Comparison of ENCODE assay signal across 32 mouse cellular contexts in the genomic region with DNA sequence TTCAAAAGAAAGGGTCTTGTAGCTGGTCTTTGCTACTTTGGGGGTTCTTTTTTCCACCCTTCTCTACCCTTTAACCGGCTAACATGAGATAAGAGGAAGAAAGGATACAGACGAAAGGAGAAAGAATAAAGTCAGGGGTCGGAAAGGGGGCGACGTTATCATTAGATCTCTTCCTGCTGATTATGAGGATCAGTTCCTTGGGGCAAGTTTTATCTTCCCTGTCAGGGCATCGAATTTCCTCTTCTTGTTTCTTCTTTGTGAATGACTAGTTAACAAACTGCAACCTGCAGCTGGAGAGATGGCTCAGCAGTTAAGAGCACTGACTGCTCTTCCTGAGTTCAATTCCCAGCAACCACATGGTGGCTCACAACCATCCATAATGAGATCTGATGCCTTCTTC. TPM values are rescaled to one million over a fixed set of nuclear protein-coding genes. Genes with fewer than 3 reads are reported as not detected.
"Had no signal": no experiment of that assay in that cellular context is flagged by ENCODE, and none has a peak within 500 bp of the region (broad histone marks: within the 10 kb centered on the region; RNA-seq: fewer than 3 reads in every experiment).

No protein-coding gene starts in this region.

- ATAC-seq: forebrain, embryonic 13.5 days; forebrain, embryonic 14.5 days; forebrain, embryonic 15.5 days; forebrain, embryonic 16.5 days; forebrain, postnatal 0 days had no signal

- H3K36me3 ChIP-seq: embryonic facial prominence, embryonic 10.5 days; embryonic facial prominence, embryonic 12.5 days; embryonic facial prominence, embryonic 13.5 days; embryonic facial prominence, embryonic 15.5 days; forebrain, embryonic 10.5 days; forebrain, embryonic 12.5 days; forebrain, embryonic 15.5 days; heart, embryonic 10.5 days had no signal

- H3K9ac ChIP-seq: embryonic facial prominence, embryonic 12.5 days; embryonic facial prominence, embryonic 13.5 days; embryonic facial prominence, embryonic 15.5 days; forebrain, embryonic 12.5 days; forebrain, embryonic 13.5 days; forebrain, embryonic 15.5 days; forebrain, postnatal 0 days had no signal

- H3K4me3 ChIP-seq: embryonic facial prominence, embryonic 10.5 days; embryonic facial prominence, embryonic 12.5 days; embryonic facial prominence, embryonic 13.5 days; embryonic facial prominence, embryonic 15.5 days; erythroblast, embryonic 14.5 days; forebrain, embryonic 10.5 days; forebrain, embryonic 12.5 days; forebrain, embryonic 13.5 days; forebrain, embryonic 15.5 days; gastrocnemius, adult 2 months; heart, adult 2 months; heart, embryonic 10.5 days had no signal

- DNase-seq: cerebellum, adult 9-11 months; cerebellum, postnatal 10 days; cerebellum, postnatal 14 days; cerebellum, postnatal 25 days; cerebellum, postnatal 36 days; embryo, embryonic 11 days; forebrain, postnatal 0 days; gastrocnemius, adult 2 months; gastrocnemius, postnatal 10 days; gastrocnemius, postnatal 14 days; gastrocnemius, postnatal 25 days; gastrocnemius, postnatal 36 days; heart, adult 11 months; heart, adult 18-20 months; heart, adult 2 months had no signal

- H3K4me2 ChIP-seq: embryonic facial prominence, embryonic 12.5 days; embryonic facial prominence, embryonic 13.5 days; embryonic facial prominence, embryonic 15.5 days; forebrain, embryonic 12.5 days; forebrain, embryonic 13.5 days; forebrain, embryonic 15.5 days had no signal

- H3K27ac ChIP-seq: embryonic facial prominence, embryonic 10.5 days; embryonic facial prominence, embryonic 12.5 days; embryonic facial prominence, embryonic 13.5 days; embryonic facial prominence, embryonic 15.5 days; forebrain, embryonic 10.5 days; forebrain, embryonic 12.5 days; forebrain, embryonic 13.5 days; forebrain, embryonic 15.5 days; gastrocnemius, adult 2 months; heart, adult 2 months; heart, embryonic 10.5 days had no signal

- H3K9me3 ChIP-seq: embryonic facial prominence, embryonic 10.5 days; embryonic facial prominence, embryonic 12.5 days; embryonic facial prominence, embryonic 13.5 days; embryonic facial prominence, embryonic 15.5 days; forebrain, embryonic 10.5 days; forebrain, embryonic 12.5 days; forebrain, embryonic 13.5 days; forebrain, embryonic 15.5 days; heart, embryonic 10.5 days had no signal

RNA-seq across cellular contexts. Expression of a gene that starts 4.9 kb away (rescaled TPM):
- total RNA-seq: gastrocnemius, adult 18-20 months; gastrocnemius, adult 2 months; gastrocnemius, adult 8-10 months; gastrocnemius, postnatal 10 days; gastrocnemius, postnatal 14 days; gastrocnemius, postnatal 25 days; gastrocnemius, postnatal 36 days; gastrocnemius, postnatal 4 days; heart, adult 18-20 months; heart, adult 2 months; heart, adult 8-10 months had no signal
- polyA plus RNA-seq: erythroblast, embryonic 14.5 days; forebrain, embryonic 13.5 days; gonadal fat pad, adult 2 months; heart, adult 2 months had no signal
